Mouse (Mus musculus): ENCODE measurements around the gene Plppr3.

Gene Plppr3

GRCm38 (mm10) chr10:79865801-79866295 is 8.6 kb downstream of the Plppr3 start:
- no peak for DNase-seq (ENCODE audit: low spot score)

GRCm38 (mm10) chr10:79865189-79865601 is 9.2 kb downstream of the Plppr3 start:
- no peak for DNase-seq (ENCODE audit: low spot score)

GRCm38 (mm10) chr10:79864351-79865188 is 9.9 kb downstream of the Plppr3 start:
- DNase-seq (ENCODE audit: low spot score), result no peak

- no peak for DNase-seq (ENCODE audit: low spot score)
These were observed 11.5 kb downstream of the Plppr3 start for GRCm38 (mm10) chr10:79862925-79863324.

GRCm38 (mm10) chr10:79862049-79862788 is 12.2 kb downstream of the Plppr3 start:
- no peak for DNase-seq (ENCODE audit: low spot score)

- no peak for DNase-seq (ENCODE audit: low spot score)
These were observed 13.0 kb downstream of the Plppr3 start for GRCm38 (mm10) chr10:79861230-79862048.

- no peak for DNase-seq (ENCODE audit: low spot score)
These were observed 14.1 kb downstream of the Plppr3 start for GRCm38 (mm10) chr10:79860079-79860911.

GRCm38 (mm10) chr10:79859116-79859515 is 15.3 kb downstream of the Plppr3 start:
- DNase-seq (ENCODE audit: low spot score), result no peak

GRCm38 (mm10) chr10:79858416-79859074 is 15.9 kb downstream of the Plppr3 start:
- DNase-seq (ENCODE audit: low spot score), result no peak

- no peak for DNase-seq (ENCODE audit: low spot score)
These were observed 16.5 kb downstream of the Plppr3 start for GRCm38 (mm10) chr10:79857894-79858293.

- peak; percentile 60 for DNase-seq (ENCODE audit: low spot score)
These were observed 17.0 kb downstream of the Plppr3 start for GRCm38 (mm10) chr10:79857452-79857811.

- DNase-seq (ENCODE audit: low spot score), result no peak
These were observed 17.6 kb downstream of the Plppr3 start for GRCm38 (mm10) chr10:79856704-79857451.

GRCm38 (mm10) chr10:79856280-79856679 is 18.2 kb downstream of the Plppr3 start:
- DNase-seq (ENCODE audit: low spot score), result no peak

GRCm38 (mm10) chr10:79855558-79856184 is 18.8 kb downstream of the Plppr3 start:
- peak; percentile 90 for DNase-seq (ENCODE audit: low spot score)

- peak; percentile 75 for DNase-seq (ENCODE audit: low spot score)
These were observed 19.5 kb downstream of the Plppr3 start for GRCm38 (mm10) chr10:79854801-79855541.

GRCm38 (mm10) chr10:79853860-79854795 is 20.3 kb downstream of the Plppr3 start, which contains the start of gene Ptbp1:
Gene Ptbp1 (plus strand): TSS chr10:79854427.
- DNase-seq (ENCODE audit: low spot score), result peak; percentile 100

- DNase-seq (ENCODE audit: low spot score), result peak; percentile 90
These were observed 21.0 kb downstream of the Plppr3 start for GRCm38 (mm10) chr10:79853392-79853791.

GRCm38 (mm10) chr10:79852827-79853226 is 21.6 kb downstream of the Plppr3 start:
- DNase-seq (ENCODE audit: low spot score), result no peak
